Mouse (Mus musculus): ENCODE measurements around the gene Susd6.
"Not testable (repeated sequence)": the region's sequence is repeated elsewhere in the genome, so short reads cannot be mapped to it uniquely, and the experiment has no call there.

Susd6 gene

DNA sequence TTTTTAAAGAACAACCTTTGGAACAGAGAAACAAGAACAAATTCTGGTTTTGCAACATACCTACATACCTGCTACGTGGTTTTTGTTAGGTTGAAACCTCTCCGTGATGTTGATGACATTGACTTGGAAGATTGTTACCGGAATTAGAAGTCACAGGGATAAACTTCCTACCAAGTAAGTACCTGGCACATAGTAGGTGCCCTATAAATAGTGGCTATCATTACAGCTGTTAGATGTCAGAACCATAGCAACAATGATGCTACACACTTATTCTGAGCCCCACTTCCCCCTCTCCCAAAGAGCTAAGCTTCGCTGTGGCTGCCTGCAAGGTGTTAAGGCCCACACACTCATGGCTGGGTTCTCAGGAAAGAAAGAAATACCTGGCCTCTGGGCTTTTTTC is 4.7 kb upstream of the Susd6 start:
- DNase-seq, result no peak

DNA sequence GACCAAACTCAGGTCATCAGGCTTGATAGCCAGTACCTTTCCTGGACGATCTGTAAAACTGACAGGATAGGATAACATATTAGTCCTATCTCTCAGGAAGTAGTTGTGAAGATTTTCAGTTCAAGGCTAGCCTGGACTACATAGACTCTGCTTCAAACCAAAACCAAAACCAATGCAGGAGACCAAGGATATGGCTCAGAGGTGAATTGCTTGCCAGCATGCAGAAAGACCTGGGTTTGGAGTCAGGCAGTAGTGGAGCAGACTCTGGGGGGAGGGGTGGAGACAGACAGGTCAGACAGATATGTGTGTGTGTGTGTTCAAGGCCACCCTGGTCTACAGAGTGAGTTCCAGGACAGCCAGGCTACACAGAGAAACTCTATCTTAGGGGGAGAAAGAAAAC is 3.7 kb upstream of the Susd6 start:
- DNase-seq, result no peak

GRCm38 (mm10) chr12:80787604-80788003 is 2.7 kb upstream of the Susd6 start:
- peak; percentile 68 for DNase-seq

- DNase-seq, result no peak
These were observed 2.1 kb upstream of the Susd6 start for GRCm38 (mm10) chr12:80788188-80788587.

- DNase-seq, result not testable (repeated sequence)
These were observed 1.0 kb upstream of the Susd6 start for GRCm38 (mm10) chr12:80789276-80789675.

DNA sequence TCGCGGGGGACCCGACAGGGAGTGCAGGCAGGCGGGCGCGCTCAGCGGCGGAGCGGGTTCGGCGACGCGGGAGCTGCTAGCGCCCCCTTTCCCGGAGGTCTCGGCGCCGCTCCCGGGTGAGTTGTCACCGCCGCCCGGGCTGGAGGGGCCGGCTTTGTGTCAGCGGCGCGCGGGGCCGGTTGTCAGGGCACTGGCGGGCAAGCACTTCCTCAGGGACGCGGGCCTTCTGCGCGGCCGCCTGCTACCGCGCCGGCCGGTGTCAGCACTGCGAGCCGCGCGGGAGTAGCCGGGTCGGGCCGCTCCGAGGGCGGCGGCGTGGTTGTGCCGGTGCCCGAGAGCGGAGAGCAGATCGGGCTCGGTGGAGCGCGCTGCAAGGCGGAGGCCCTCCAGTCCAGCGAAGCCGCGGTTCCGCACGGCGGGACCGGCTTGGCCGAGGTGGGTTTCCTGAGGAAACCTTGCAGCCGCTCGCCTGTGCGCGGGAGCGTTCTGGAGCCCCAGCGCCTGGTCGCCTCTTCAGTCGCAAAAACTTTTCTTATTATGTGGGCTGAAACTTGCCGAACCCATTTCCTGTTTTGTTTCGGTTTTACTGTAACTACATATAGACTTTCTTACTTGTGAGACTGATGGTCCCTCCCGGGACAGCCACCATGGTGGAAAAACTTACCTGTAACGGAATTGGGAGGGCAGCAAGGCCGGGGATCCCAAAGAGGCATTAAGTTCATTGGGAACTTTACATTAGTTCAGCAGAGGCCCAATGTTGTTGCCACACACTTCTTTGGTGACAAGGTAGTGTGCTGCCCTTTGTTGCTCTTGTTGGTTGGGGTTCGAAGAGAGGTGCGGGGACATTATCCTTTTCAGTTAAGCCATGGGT is 625 bp downstream of the Susd6 start:
- DNase-seq, result no peak

GRCm38 (mm10) chr12:80791571-80792444 is 1.5 kb downstream of the Susd6 start:
- DNase-seq, result peak; percentile 40

DNA sequence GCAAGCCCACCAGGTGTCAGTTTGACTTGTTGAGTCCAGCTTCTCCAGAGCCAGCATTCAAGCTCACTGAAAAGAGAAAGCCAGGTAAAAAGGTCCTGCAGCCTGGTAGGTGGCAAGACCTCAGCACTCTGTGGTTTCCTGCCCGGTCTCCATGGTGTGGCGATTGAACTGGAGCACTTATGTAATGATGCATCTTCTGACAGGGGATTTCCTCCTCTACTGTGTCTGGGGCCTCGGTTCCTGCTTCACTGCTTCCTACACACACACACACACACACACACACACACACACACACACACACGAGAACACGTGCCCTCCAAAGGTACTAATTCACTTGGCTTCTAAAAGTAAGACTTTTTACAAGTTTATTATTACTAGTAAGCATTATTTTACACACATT is 2.6 kb downstream of the Susd6 start:
- peak; percentile 66 for DNase-seq

- DNase-seq, result no peak
These were observed 3.2 kb downstream of the Susd6 start for GRCm38 (mm10) chr12:80793535-80793934.

GRCm38 (mm10) chr12:80794522-80794921 is 4.2 kb downstream of the Susd6 start:
- DNase-seq, result no peak

DNA sequence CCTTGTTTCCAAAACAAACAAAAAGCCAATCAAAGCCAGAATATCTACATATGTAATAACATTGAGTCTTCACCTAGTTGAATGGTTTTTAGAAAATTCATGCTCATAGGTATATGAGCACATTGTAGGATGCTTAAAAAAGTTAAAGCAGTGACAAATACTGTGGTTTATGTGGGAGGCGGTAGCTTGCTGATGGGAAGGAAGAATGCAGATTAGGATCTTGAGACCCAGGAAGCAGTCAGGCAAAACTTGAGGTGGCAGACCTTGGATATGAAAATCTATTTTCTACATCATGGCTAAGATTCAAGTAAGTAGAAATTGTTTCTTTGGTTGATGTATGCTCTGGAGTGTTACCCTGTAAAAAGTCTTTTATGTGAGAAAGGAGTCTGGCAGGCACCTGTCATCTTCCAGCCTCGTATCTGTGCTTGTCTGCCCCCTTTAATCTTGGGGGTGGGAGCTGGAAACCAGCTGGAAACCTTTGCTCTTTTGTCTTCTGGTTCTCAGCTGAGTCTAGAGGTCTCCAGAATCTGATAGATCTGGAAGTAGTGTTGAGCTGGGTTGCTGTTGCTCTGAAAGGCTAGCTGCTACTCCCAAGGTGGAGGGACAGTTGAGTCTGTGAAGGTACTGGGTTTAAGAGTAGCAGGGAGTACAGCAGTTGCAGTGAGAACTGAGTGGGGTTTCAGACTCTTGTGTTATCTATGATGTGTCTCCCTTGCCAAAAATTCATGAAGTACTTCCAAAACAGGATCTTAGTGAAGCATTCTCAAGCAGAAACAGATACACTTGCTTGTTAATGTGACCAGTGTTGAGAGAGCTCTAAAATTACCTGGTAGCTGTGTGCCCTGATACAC is 4.8 kb downstream of the Susd6 start:
- no peak for DNase-seq

- DNase-seq, result no peak
These were observed 8.0 kb downstream of the Susd6 start for GRCm38 (mm10) chr12:80798271-80798670.

DNA sequence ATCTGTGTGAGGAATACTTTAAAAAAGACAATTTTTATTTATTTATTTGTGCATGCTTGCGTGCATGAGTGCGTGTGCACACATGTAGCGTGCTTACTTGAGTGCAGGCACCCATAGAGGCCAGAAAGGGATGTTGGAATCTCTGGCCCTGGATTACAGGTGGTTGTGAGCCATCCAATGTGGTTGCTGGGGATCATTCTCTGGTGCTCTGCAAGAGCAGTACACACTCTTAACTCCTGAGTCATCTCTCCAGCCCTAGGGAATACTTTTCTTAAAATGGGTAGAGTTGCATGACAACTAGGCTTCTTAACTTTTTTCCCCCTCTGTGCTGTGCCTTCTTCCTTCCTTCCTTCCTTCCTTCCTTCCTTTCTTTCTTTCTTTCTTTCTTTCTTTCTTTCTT is 9.8 kb downstream of the Susd6 start:
- DNase-seq, result no peak

DNA sequence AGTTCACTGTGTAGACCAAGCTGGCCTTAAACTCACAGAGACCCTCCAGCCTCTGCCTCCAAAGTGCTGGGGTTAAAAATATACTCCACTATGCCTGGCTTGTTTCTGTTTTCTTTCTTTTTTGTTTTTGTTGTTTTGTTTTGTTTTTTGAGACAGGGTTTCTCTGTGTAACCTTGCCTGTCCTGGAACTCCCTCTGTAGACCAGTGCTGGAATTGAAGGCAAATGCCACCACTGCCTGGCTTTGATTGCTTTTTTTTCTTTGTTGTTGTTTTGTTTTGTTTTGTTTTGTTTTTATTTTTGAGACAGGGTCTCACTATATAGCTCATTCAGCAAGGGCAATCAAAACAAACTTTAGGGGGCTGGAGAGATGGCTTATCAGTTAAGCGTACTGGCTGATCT is 11.1 kb downstream of the Susd6 start:
- DNase-seq, result no peak

GRCm38 (mm10) chr12:80803924-80804323 is 13.6 kb downstream of the Susd6 start:
- peak; percentile 80 for DNase-seq

- DNase-seq, result no peak
These were observed 14.6 kb downstream of the Susd6 start for GRCm38 (mm10) chr12:80804861-80805428.

DNA sequence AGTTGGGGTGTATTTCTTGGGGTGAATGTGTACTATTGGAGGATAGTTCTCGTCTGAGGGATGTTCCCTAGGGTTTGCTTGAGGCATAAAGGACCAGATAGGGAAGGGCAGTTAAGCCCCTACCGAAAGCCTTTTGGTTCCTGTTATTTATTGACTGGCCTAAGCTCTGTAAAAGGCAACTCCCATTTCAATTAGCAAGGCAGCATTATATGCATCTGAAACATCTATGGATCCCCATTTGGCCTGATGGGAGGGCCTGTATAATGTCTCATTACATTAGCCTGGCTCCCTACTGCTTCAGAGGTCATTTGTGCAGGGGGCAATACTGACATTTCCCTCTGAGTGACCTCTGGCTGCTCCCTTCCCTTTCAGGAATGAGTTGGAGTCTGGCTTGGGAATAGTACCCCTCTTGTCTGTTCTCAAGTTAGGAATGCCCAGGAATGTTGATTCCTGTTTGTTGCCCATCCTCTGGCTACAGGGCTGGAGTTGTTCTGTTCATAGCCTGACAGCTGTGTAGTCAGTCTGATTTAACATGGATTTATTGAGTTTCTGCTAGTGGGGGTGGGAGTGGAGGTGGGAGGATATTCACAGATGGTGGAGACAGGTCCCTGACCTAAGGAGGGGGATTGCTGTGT is 17.3 kb downstream of the Susd6 start:
- DNase-seq, result no peak

- peak; percentile 16 for DNase-seq
These were observed 19.7 kb downstream of the Susd6 start for GRCm38 (mm10) chr12:80810005-80810404.

DNA sequence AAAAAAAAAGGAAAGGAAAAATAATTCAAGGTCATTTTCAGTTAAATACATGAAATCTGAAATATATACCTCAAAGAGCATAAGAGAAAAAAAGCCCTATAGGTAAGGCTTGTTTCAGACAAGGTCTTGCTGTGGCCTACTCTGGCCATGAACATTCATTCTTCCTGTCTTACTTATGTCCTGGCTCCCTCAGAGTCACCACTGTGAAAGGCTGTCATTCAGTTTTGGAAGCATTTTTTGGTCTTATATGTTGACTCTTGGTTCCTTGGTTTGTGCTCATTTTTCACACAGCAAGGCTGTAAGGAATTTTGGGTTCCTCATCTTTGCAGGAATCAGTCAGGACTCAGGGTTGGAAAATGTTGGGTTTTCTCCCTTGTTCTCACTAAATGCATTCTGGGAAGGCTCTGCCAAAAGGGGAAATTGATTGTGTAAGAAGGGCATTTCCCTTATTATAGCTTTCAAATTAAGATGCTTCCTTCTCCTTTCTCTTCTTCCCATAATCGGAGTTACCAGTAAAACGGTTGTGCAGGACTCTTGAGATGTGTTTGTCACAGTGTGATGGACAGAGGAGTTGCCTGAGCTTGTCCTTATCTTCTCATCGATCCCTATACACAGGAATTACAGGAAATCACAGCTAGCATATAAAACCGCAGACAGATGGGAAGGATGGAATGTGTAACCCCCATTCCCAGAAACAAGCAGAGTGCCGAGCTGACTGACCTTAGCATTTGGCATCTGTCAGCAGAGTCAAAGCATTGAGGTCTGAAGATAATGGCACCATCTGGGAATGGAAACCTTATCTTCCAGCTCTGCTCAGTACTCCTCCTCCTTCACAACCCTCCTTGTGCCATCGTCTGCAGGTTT is 21.6 kb downstream of the Susd6 start:
- no peak for DNase-seq

DNA sequence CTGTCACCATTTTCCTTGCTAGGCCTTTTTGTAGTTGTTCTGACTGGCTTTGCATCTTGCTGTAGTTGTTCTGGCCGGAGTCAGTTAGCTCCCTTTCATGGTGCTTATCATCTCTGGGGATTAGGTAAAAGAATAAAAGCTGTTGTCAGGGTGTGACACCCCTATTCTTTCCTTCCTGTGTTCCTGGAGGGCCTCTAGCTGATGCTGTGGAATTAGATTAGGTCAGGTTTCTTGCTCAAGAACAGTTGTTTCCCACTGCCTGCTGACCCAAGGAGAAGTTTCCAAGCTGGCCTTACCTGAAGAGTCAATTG is 22.2 kb downstream of the Susd6 start:
- no peak for DNase-seq

DNA sequence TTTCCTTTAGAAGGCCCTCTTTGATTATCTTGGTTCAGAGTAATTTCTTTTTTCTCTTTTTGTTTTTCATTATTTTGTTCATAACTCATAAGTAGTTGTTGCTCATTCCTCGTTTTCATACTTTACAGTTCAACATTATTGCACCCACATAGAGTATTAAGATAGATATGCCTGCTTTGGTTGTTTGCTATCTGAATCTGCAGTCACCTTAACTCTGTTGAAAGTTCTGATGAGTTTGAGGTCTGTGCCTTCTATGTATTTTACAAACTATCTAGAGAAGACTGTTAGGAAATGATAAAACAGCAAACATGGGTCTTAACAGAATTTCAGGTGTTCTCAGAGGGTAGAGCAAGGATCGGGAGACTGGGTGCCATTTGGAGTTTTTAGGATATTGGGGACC is 23.1 kb downstream of the Susd6 start:
- DNase-seq, result no peak

All from kidney, postnatal 10 days (tissue).